Mouse (Mus musculus) ES-E14 (cell line): Measurements from ENCODE around the gene Mlc1. TPM values are rescaled to one million over a fixed set of nuclear protein-coding genes. Genes with fewer than 3 reads are reported as not detected.
A peak's percentile ranks its signal among the peaks of the same experiment; 100 is the strongest.

Experiments
- DNase-seq: peaks from one replicate; pipeline ENCODE4 v3.0.0-alpha.2; 2013; ENCODE audit warnings: low read depth, low spot score
- H3K27ac ChIP-seq: 2 replicates; pipeline ENCODE4 v1.5.1; 2012; ENCODE audit warnings: low read depth, mild to moderate bottlenecking, low read length, moderate library complexity, mixed read lengths; ENCODE audit not compliant: poor library complexity, insufficient read depth, severe bottlenecking
- H3K36me3 ChIP-seq: 2 replicates; pipeline ENCODE4 v1.6.1; 2012; ENCODE audit warnings: mild to moderate bottlenecking, low read length, moderate library complexity, mixed read lengths; ENCODE audit not compliant: control insufficient read depth, poor library complexity, insufficient read depth, severe bottlenecking
- H3K4me1 ChIP-seq, 2 experiments: fragments of 150-350 bp in 1 of 2; sonication (generic) in 1 of 2; 2 replicates each; pipeline ENCODE4 v1.6.1; 2012; ENCODE audit warnings: low read length in 2 of 2, mild to moderate bottlenecking in 1 of 2, mixed read lengths in 1 of 2; ENCODE audit not compliant: control insufficient read depth in 2 of 2, insufficient read depth in 2 of 2, poor library complexity in 1 of 2
- H3K4me3 ChIP-seq, 2 experiments: fragments of 150-350 bp in 1 of 2; sonication (generic) in 1 of 2; 2 replicates each; pipeline ENCODE4 v1.5.1; 2012; ENCODE audit warnings: low read length in 2 of 2, low read depth in 1 of 2, mild to moderate bottlenecking in 1 of 2, mixed read lengths in 1 of 2; ENCODE audit not compliant: insufficient read depth in 1 of 2, poor library complexity in 1 of 2, severe bottlenecking in 1 of 2
- H3K9ac ChIP-seq: 2 replicates; pipeline ENCODE4 v1.6.1; 2012; ENCODE audit warnings: low read depth, mild to moderate bottlenecking, low read length, mixed read lengths; ENCODE audit not compliant: poor library complexity, insufficient read depth, severe bottlenecking
- H3K9me3 ChIP-seq: fragments of 150-350 bp; sonication (generic); 2 replicates; pipeline ENCODE4 v1.6.1; 2012; ENCODE audit warnings: low read depth, mild to moderate bottlenecking, low read length; ENCODE audit not compliant: control insufficient read depth, insufficient read depth
- CHD2 ChIP-seq: IDR thresholded peaks from 2 replicates; pipeline ENCODE4 v1.6.1; 2014; ENCODE audit warnings: mild to moderate bottlenecking, low read depth, low read length, inconsistent platforms
- HCFC1 ChIP-seq: IDR thresholded peaks from 2 replicates; pipeline ENCODE4 v1.6.1; 2012; ENCODE audit warnings: low read length, inconsistent platforms, borderline replicate concordance; ENCODE audit not compliant: insufficient read depth
- MAFK ChIP-seq: IDR thresholded peaks from 2 replicates; pipeline ENCODE4 v1.6.1; 2014; ENCODE audit warnings: mild to moderate bottlenecking, low read depth, low read length, inconsistent platforms; ENCODE audit not compliant: insufficient read depth
- ZC3H11A ChIP-seq: IDR thresholded peaks from 2 replicates; pipeline ENCODE4 v1.6.1; 2012; ENCODE audit warnings: low read depth, mild to moderate bottlenecking, inconsistent platforms, low read length, borderline replicate concordance
- ZNF384 ChIP-seq: IDR thresholded peaks from 2 replicates; pipeline ENCODE4 v1.6.1; 2012; ENCODE audit warnings: low read depth, low read length, inconsistent platforms
- in situ Hi-C, 2 experiments: fragments of 600-800 bp; cut with MboI; formaldehyde crosslinking; loops; one replicate each; pipeline ENCODE4 v1.15.1; 2025; ENCODE audit warnings: low sequenced_read_pairs in 2 of 2, inconsistent platforms in 1 of 2; ENCODE audit not compliant: unreplicated experiment in 2 of 2
- total RNA-seq: library from RNA; depleted of rRNA; stranded (reverse); fragments of 300-350 nt; gene quantifications from 2 replicates; pipeline ENCODE4 v1.2.3, GENCODE M21; 2012

Mlc1 gene
- total RNA-seq, 1 experiment, result 0.36 TPM

GRCm38 (mm10) chr15:88921131-88921991 lies 57.4 kb downstream of the Mlc1 start:
- no peak overlapping the region for H3K27ac ChIP-seq
- in situ Hi-C loops, result loop anchor here (5.0 to 10.0 kb wide), 2 partner anchors 94 to 97 kb away; no protein-coding TSS in a partner anchor
- no peak overlapping the region for H3K9ac ChIP-seq

DNA sequence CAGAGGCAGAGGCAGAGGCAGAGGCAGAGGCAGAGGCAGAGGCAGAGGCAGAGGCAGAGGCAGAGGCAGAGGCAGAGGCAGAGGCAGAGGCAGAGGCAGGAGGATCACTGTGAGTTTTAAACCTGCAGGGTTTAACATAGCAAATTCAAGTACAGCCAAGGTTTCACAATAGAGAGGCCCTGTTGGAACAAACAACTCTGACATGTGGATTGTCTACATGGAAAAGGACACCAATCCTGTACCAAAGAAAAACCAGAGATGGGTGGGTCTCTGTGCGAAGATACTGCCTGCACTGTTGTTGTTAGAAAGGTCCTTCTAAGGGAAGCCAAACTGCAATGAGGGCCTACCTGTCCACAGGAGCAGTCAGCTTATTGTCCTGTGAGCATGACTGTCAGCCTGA lies 58.7 kb downstream of the Mlc1 start:
- no peaks in the 10 kb centered on the region for H3K9me3 ChIP-seq
- H3K4me3 ChIP-seq, result no peak overlapping the region
- H3K36me3 ChIP-seq, result no peaks in the 10 kb centered on the region
- no peak for DNase-seq
- H3K9ac ChIP-seq, result no peak overlapping the region
- peaks cover 6 to 22% of the 10 kb centered on the region in 2 experiments; a peak in 3 of 4 replicates for H3K4me1 ChIP-seq
- no peak for TF ChIP-seq ZNF384
- no peak for TF ChIP-seq HCFC1
- TF ChIP-seq CHD2, result no peak
- TF ChIP-seq ZC3H11A, result no peak
- TF ChIP-seq MAFK, result no peak
- in situ Hi-C loops, result loop anchor here (5.0 to 10.0 kb wide), 2 partner anchors 93 to 95 kb away; no protein-coding TSS in a partner anchor
- no peak overlapping the region for H3K27ac ChIP-seq

More at GRCm38 (mm10) chr15:88921131-88921991, 57.4 kb downstream of the Mlc1 start:
- peak; percentile 76 for DNase-seq
- TF ChIP-seq MAFK (no peak), HCFC1 (no peak), ZNF384 (no peak), ZC3H11A (peak; percentile 83), CHD2 (no peak)
- Histone ChIP-seq H3K9me3 (no peaks in the 10 kb centered on the region), H3K4me3 (no peak overlapping the region), H3K4me1 (peaks cover 4 to 13% of the 10 kb centered on the region in 2 experiments; a peak in 3 of 4 replicates), H3K36me3 (no peaks in the 10 kb centered on the region)

DNA sequence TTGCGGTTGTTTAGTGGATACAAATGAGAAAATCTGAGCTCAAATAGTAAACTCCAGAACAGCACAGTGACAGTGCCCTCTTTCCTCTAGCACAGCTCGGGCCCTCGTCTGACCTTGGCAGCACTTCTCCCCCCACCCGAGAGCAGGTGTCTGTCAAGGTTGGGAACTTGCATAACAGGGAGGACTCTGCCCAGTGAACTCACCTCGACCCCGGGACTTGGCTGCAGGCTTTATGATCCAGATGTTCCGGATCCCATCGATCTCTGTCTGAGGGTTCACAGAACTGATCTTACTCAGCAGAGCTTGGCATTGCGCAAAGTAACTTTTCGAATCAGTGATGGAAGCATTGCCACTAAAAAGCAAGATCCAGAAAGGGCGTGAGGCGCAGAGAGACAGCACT lies 59.5 kb downstream of the Mlc1 start:
- in situ Hi-C loops, result no loop called here
- TF ChIP-seq CHD2 (no peak), ZC3H11A (no peak), HCFC1 (no peak), ZNF384 (no peak), MAFK (no peak)
- Histone ChIP-seq H3K9ac (0 out of 2 replicates have a peak overlapping the region, but pooled peaks have one; percentile 15), H3K9me3 (no peaks in the 10 kb centered on the region), H3K4me1 (peaks cover 6 to 24% of the 10 kb centered on the region in 2 experiments; a peak in 3 of 4 replicates), H3K4me3 (no peak overlapping the region), H3K36me3 (no peaks in the 10 kb centered on the region), H3K27ac (no peak overlapping the region)
- DNase-seq, result no peak

DNA sequence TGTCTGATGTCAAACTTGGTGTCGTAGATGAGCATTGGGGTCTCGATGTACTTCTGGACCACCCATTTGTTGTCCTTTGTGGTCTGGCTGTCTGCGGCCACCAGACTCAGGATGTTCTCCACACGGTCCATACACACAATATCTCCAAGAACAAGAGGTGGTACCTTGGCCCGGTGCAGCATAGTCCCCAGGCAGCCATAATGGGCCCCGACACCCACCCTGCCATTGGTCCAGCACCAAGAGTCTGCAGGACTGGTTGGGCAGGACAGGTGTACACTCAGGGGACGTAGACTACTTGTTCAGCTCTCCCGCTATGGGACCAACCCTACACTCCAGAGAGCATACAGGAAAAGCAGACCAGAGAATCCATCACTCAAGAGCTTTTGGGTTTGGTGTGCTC lies 61.7 kb downstream of the Mlc1 start:
- H3K9me3 ChIP-seq, result no peaks in the 10 kb centered on the region
- no peak overlapping the region for H3K4me3 ChIP-seq
- no peak for DNase-seq
- H3K4me1 ChIP-seq, result peaks cover 6 to 29% of the 10 kb centered on the region in 2 experiments; a peak in 3 of 4 replicates
- TF ChIP-seq CHD2 (no peak), ZNF384 (no peak), MAFK (no peak), ZC3H11A (no peak), HCFC1 (no peak)
- H3K9ac ChIP-seq, result no peak overlapping the region
- in situ Hi-C loops, result no loop called here
- H3K27ac ChIP-seq, result no peak overlapping the region
- H3K36me3 ChIP-seq, result no peaks in the 10 kb centered on the region
